Mouse (Mus musculus) heart, postnatal 10 days (tissue): ENCODE measurements at regions not wholly inside any gene's neighbourhood (a gene's known extent, or its start where the extent isn't known, plus 50 kb on each side); places are given as distances from the start of the nearest gene placed in this dataset.

Source experiments
- DNase-seq, 2 experiments: peaks; one replicate each; pipeline ENCODE4 v3.0.0; 2021
- intact Hi-C: fragments of 180-260 bp; cut with DNase I; formaldehyde crosslinking; loops from one replicate; pipeline ENCODE4 v1.15.1; 2025

DNA sequence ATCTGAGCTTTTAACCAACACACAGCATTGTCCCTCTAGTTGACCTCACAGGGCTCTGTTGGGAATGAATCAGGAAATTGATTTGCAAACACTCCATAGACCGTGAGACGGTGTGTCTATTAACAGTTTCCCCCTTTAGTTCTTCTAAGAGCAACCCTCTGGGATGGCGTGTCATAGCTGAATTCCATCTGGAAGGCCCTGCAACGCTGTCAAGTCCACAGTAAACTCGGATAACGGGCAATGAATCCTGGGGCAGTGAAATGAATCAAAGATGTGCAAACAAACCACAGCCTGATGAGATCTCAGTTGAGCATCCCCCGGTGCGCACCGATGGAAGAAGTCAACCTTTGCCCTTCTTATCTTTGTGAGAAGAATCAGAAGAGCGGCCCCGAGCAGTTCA lies 302.3 kb upstream of the 9630041A04Rik start:
- intact Hi-C loops = no loop called here
- no peak for DNase-seq

DNA sequence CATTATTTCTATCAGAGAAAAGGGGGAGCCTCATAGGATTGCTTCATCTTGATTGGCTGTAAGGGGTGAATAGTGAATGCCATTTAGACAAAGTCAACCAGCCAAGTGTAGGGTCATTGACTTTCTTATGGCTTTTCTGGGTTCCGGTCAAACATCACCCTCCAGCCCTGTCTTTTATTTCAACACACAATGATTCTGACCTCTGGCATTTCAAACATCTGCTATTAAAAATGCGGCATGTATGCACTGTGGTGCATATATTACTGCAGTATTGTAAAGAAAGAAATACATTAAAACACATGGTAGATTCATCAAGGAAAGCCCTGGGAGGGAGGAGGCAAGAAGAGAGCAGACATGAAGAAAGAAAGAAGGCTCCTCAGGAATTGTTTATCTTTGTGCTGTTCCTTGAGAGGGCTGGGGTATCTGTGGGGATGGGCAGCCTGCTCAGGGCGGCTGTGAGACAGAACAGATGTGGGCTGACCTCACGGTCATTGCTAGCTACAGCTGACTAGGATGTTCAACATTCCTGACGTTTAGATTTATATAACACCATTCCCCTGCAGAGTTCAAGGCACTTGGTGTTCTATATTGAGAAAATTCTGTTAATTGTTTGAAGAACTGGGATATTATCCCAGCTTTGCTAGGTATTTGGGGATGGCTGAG lies 303.5 kb upstream of the Ppp2r3a start:
- DNase-seq = peak in 1 of 2 experiments; percentile 12
- intact Hi-C loops = no loop called here

DNA sequence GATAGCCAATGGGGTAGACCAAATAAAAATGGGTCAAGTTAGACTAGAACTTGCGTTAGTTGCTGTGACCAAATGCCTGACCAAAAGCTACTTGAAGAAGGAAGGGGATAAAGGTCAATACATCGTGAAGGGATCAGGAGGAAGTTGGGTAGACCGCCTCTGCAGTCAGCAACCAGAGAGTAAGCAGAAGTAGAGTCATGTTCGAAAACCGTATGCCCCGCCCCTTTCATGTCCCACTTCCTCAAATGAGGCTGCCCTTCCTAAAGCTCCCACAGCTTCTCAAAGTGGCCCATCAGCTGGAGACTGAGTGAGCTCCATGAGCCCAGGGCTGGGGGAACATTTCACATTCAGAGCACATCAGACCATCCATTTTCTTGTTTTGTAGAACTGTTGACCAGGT lies 301.2 kb upstream of the Ppp2r3a start:
- no peak for DNase-seq

DNA sequence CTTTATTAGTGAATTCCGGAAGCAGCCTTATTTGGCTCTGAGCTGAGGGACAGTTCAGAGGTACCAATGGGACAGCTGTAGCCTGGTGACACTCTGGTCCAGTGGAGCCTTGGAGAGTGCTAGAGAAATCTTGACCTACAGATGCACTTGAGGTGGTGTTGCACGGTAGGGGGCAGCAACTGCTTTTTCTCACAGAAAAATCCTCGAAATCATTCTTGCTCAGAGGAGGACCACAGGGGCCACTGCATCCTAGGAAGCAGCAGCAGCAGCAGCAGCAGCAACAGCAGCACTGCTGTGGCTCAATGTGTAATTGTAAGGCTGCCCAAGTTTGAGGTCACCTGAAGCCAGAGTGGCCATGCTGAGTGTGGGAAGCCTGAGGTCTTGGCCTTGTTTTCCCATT lies 299.7 kb upstream of the Ppp2r3a start:
- DNase-seq = peak; percentile 22 to 31
- intact Hi-C loops = no loop called here

More for the DNA sequence above, 301.2 kb upstream of the Ppp2r3a start:
- intact Hi-C loops = no loop called here

DNA sequence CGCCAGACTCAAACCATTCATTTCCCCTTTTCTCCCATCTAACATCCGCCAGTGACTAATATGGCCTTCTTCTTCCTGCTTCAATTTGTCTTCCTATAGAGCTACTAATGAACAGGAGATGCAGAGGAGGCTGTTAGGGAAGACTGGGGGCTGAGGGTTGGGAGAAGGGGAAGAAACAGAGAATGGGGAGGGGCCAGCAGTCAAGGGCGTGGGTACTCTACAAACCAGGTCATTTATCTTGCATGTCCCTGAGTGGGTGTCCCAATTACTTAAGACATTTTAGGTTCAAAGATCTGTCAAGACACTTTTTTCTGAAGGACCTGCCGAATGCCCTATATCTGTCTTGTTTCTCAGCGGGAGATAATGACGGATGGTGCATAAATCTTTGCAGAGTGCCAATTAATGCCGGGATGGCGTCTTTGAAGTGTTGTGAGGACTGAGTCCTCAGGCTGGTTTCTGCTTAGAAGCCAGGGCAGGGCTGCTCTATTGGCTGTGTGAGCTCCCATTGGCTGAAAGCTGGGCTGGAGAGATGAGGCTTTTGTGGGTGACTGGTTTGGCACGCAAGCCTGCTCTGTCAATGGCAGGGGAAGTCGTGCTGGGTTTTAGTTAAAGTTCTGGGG lies 294.7 kb upstream of the Ppp2r3a start:
- intact Hi-C loops = no loop called here
- no peak for DNase-seq

DNA sequence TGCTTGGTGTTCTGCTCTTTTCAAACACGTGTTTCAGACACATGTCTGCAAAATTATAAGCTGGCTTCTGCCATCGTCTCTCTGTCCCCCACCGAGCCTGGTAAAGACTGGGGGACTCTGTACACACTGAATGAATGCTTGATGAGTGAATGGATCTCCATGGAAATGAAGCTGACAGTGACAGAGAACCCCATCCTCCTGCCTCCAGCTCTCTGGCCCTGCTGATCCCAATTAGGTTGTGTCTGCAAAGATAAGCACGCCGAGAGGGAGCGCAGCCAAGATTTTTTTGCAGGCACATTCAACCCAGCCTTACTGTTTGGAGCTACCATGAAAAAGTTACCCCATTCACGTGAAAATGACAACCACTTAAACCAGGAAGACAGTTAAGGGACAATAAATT lies 266.5 kb upstream of the Ppp2r3a start:
- peak; percentile 24 for DNase-seq
- intact Hi-C loops = loop anchor here (10.0 kb wide), 1 partner anchor 333 kb away; no protein-coding TSS in a partner anchor

DNA sequence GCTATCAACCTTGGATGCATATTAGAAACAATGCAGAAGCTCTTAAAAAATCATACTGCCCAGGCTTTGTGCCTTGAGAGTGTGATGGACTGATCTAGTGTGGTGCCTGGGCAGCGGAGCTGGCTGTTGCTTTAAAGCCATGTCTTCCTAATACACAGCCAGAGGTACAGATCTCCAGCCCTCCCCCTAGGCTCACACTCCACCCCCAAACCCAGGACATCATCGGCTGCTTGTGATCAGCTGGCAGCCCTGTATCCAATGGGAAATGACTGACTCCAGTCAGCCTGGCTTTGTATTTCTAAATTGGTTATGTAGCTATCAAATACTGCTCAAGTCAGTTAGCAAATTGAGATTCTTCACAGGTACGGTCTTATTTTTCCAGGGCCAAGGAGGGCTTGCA lies 259.2 kb upstream of the Ppp2r3a start:
- intact Hi-C loops = loop anchor here (10.0 kb wide), 1 partner anchor 326 kb away; no protein-coding TSS in a partner anchor
- no peak for DNase-seq

DNA sequence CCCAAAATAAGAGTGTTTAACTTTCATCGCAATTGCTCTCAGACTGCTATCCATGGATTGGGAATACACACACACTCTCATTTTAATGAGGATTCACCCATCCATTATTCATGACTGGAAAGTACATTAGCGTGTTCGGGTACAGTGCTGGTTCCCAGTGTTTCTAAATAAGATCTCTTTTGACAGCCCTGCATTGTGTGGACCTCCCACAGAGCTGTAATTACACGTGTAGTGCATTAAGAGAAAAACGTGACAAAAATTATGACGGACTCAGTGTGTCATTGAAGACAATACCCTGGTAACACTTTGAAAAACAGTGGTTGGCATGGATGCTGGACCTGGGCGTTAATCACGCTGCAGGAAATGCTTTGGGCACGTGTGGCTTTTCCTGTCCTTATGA lies 257.6 kb upstream of the Ppp2r3a start:
- intact Hi-C loops = no loop called here
- DNase-seq = no peak

DNA sequence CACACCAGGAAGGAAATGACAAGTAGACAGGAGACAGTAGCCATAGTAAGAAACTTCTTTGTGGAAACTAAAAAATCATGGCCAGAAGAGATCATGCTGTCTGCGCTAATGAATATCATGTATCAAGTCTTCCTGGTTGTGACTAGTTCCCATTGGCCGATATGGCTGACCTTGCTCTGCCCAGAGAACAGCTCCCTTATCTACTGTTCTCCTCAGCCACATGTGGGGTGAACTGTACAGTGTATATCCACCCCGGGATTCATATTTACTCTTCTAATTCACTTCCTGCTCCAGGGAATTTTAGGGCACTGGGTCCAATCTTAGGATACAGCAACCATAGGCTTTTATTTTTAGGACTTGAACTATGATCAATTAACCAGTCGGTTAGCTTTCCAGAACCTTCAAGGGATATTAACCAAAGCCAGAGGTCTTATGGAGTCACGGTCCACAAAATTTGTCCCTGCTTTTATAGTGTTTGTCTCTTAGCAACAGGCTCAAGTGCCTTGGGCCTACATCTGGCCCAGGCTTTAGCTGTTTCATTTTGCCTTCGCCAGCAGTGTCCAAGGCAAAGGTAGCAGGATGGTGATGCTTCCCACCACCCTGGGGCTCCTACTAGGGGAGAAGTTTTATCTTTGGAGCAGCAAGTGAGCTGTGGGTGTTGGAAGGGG lies 255.6 kb upstream of the Ppp2r3a start:
- DNase-seq = no peak
- intact Hi-C loops = no loop called here

DNA sequence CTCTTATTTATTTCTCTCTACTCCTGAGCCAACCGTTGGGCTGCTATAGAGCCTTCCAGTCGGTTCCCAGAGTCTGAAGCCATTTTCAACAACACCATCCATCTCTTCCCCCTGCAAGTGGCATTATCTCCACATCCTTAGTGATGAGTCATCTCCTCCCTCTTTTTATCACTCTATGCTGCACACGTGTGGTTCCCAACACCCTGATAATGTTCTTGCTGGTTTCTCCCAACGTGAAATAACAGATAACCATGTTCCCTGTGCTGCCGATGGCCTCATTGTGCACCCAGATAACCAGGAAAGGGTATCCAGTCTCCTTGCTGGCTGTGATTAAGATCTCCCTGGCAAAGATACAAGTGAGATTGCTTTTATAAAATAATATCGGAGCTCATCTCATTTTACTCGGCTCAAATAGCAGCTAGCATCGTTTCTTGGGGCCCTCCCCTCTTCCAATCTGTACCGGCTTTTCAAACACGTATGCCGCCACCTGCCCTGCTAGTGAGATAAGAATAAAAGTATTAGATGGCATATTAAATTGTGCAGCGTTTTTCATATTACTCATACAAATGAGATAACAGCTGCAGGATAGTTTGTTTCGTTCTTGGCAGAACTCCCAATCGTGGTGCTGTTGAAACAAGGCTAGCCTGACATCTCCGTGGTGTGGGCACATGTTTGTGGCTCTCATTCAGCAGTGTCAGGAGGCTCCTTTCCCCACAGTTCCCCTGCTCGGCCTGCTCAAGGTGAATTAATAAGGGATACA lies 250.3 kb upstream of the Ppp2r3a start:
- DNase-seq = no peak
- intact Hi-C loops = no loop called here

DNA sequence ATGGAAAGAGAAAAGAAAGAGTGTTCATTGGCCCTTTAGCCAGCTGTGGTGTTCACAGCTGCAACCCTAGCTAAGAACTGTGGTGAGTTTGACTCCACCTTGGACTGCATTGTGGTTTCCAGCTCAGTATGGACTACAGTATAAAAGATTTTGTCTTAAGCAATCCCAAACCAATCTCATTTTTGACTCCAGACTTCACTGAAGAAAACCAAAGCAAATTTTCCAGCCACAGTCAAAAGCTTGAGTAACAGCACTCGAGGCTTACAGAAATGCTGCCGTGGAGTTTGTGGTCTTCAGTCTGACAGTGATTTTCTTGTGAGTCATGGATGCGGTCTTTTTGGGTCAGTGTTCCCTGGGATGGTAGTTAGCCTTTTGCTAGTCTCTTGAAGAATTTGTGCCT lies 249.4 kb upstream of the Ppp2r3a start:
- intact Hi-C loops = no loop called here
- no peak for DNase-seq

DNA sequence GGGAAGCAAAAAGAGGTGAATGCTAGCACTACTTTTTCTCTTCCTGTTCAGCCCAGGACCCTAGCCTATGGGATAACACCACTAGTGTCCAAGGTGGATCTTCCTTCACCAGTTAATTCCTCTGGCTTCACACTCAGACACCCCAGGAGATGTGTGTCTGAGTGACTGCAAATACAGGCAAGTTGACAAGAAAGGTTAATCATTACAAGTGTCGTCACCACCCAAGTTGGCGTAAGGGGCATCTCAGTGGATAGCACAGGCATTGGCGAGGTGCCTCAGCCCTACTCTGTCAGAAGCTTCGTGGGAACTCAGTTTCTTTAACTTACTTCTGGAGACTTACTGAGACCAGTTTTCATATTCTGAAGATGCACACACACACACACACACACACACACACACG lies 247.1 kb upstream of the Ppp2r3a start:
- intact Hi-C loops = no loop called here
- DNase-seq = no peak

DNA sequence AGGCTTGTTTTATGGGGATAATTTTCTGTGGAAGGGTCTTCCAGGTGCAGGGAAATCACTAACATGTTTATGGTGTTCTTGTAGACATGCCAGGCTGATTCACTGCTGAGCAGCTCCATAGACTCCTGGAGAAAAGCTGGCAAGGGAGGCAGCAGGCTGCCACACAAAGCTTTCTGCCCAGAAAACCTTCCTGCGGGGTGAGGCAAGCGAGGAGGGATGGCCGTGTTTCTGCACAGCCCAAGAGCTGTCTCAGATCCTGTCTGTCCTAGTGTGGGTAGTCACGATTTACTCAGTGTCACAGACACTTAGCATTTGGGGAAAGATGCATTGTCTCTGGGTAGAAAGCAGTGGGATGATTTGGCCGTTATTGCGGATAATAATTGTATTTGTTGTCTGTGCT lies 244.2 kb upstream of the Ppp2r3a start:
- no peak for DNase-seq
- intact Hi-C loops = no loop called here

DNA sequence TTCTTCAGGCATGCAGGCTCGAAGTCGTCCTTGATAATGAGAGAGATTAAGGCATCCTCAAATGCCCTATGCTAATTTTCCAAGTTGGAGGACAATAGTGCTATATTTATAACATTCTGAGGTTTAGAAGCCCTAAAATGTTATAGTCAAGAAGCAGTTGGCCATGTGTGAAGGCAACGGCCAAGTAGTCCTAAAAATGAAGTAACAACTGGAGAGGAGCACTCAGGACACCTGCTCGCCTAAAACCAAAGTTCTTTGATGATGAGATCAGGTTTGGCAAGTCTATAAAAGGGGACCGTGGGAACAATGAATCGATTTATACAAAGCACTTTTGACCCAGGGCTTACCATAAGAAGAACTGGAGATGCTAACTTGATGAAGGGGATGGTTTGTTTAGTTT lies 237.4 kb upstream of the Ppp2r3a start:
- intact Hi-C loops = no loop called here
- no peak for DNase-seq

DNA sequence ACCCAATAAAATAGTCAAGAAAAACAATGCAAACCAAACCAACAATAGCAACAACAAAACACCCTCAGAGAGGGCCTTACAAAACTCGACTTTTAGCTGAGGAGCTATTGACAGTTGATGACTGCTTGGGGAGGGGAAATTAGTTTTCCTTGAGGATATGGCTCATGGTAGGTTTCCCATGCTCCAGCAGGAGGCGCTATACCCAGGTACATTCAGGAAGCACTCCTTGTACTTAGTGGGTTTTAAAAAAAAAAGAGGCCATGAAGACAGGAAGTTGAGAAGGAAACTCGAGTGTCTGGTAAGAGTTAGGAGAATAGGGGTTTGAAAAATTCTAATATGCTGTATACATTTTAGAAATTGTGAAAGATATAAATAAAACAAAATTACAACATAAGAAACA lies 224.6 kb upstream of the Ppp2r3a start:
- intact Hi-C loops = no loop called here
- no peak for DNase-seq

DNA sequence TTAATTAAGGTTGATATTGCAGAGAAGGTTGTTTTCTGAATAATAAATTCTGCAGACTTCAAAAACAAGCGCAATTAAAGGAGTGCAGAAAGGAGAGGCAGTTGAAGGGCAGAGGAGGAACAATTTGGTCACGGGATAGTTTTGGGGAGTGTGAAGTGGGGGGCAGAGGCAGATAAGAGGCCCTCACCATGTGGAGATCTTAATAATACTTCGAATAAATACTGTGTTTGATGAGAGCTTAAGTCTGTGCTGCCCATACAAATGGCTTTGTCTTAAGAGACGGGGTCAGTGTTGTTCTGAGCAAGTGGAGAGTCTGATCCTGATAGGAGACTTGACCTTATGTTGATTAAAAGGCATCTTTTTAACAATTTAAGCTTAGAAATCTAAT lies 221.5 kb upstream of the Ppp2r3a start:
- intact Hi-C loops = no loop called here
- no peak for DNase-seq

DNA sequence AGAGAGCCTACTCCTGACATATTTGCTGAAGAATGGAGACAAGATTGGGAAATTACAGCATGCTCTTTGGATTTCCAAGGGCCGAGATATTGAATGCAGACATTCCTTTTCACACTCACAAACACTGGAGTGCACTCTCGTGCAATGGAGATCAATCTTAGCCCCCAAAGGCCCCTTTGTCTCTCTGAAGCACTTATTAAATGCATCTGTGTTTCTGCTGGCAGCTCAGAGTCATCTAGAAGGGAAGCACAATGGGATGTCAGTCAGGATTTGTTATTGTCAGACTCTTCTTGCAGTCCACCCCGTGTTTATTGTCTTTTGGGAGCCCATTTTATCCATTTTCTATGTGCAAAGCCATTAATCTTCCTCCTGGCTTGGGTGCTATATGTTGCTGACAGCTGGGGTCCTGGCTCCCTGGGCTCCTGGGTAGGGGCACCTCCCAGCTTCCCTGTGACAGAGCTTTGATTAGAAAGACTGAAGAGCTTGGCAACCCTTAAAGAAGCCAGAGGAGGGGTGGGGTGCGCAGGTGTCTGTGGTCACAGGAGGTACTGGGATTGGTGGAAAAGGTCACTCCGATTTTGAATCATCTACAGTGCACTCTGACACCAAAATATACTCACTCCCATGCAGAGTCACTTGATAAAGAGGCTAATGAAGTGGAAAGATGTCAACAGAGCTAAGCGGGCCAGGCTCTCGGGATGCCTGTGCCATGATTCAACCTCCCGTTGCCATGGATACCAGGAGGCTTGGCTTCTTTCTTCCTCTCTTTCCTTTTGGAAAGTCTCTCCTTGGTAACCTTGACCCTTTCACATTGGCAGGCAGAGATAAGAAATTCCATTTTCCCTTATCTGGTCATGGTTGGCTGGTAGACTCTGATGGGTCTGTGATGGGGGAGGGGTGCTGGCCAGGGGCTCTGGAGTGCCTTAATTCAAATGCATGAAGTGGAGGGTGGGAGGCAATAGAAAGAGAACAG lies 220.8 kb upstream of the Ppp2r3a start:
- intact Hi-C loops = no loop called here
- peak; percentile 31 to 53 for DNase-seq

DNA sequence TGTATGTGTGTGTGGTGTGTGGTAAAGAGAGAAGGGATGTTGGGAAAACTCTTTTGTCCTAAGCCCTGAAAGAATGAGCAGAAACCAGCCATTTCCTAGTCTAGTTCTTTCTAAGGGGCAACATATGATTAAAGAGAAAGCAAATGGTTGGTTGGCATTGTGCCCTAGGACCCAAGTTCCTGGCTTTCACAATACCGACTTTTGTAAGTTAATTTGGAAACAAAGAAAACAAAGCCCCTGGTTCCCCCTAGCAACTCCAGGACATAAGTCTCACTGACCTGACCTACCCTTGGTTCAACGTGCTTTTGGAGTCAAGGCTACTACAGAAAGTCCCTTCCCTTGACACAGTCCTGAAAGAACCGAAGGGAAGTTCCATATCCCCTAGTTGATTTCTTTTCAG lies 220.1 kb upstream of the Ppp2r3a start:
- intact Hi-C loops = no loop called here
- no peak for DNase-seq

DNA sequence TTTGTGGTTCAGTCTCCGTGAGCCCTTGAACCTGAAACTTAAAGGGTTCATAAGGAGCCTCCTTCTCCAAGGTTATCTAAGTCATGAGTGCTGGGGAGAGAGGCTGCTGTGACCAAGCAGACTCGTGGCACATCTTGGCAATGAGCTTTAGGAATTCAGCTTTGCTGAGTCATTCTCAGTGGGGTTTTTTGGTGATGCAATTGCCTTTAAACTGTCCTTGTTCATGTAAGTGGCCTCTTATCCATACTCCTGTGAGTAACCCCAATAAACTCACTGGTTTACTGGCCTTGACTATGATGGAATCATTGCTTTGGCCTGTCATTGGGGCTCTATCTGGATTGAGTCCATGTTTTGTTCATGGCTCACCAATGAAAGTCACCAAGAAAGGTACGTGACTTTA lies 218.2 kb upstream of the Ppp2r3a start:
- intact Hi-C loops = no loop called here
- DNase-seq = no peak

DNA sequence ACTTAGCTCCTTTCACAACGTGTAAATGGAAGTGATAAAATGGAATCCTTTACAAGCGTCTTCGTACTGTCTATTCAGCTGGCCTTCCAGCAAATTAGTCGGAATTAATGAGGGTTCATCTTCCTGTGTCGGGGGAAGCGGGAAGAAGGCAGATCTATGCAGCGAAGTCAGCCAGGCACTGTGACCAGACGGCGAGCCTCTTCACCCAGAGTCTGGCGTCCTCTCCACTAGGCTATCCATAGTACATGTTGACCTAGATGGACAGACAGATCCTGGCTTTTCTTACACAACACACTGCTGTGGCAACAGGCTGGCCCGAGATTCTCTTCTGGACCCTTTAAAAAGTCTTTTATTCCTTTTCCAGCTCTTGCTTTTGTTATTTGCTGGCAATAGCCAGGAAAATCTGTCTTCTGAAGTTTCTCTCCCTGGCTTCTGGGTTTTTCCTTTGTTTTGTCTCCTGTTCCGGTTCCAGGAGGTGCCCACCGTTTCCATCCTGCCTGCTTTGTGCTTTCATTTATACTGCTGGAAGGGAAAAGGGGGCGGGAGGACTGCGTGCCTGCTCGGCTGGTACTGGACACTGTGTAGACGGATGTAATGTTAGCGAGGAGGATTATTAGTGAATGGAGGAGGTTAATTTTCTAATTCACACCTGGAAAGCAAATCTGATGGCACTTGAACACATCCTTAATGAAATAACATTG lies 213.3 kb upstream of the Ppp2r3a start:
- DNase-seq = no peak
- intact Hi-C loops = no loop called here
